Mouse (Mus musculus) ES-Bruce4 (cell line): ENCODE measurements at regions not wholly inside any gene's neighbourhood (a gene's known extent, or its start where the extent isn't known, plus 50 kb on each side); places are given as distances from the start of the nearest gene placed in this dataset.

Experiments
- H3K27ac ChIP-seq: 2 replicates; pipeline ENCODE4 v1.5.1; 2012; ENCODE audit warnings: low read length, inconsistent platforms; ENCODE audit not compliant: insufficient read depth
- H3K27me3 ChIP-seq: 2 replicates; pipeline ENCODE4 v1.6.1; 2012; ENCODE audit warnings: mild to moderate bottlenecking, low read length, inconsistent platforms; ENCODE audit not compliant: control insufficient read depth, poor library complexity, insufficient read depth, severe bottlenecking
- H3K36me3 ChIP-seq: 2 replicates; pipeline ENCODE4 v1.6.1; 2012; ENCODE audit warnings: inconsistent platforms, mild to moderate bottlenecking, low read length, moderate library complexity; ENCODE audit not compliant: control insufficient read depth, poor library complexity, insufficient read depth, severe bottlenecking
- H3K4me1 ChIP-seq: one replicate; pipeline ENCODE4 v1.8.1; 2011; ENCODE audit warnings: low read length; ENCODE audit not compliant: control insufficient read depth, insufficient read depth
- H3K4me3 ChIP-seq: 2 replicates; pipeline ENCODE4 v1.5.1; 2011; ENCODE audit warnings: low read depth, mild to moderate bottlenecking, low read length
- H3K9ac ChIP-seq: 2 replicates; pipeline ENCODE4 v1.6.1; 2012; ENCODE audit warnings: low read depth, mild to moderate bottlenecking, inconsistent platforms; ENCODE audit not compliant: poor library complexity, severe bottlenecking
- H3K9me3 ChIP-seq: replicated peaks from 2 replicates; pipeline ENCODE4 v1.6.1; 2012; ENCODE audit warnings: mild to moderate bottlenecking, low read length, inconsistent platforms; ENCODE audit not compliant: control insufficient read depth, poor library complexity, insufficient read depth, severe bottlenecking
- CTCF ChIP-seq: IDR thresholded peaks from one replicate; pipeline ENCODE4 v1.8.1; 2011; ENCODE audit warnings: low read depth, low read length
- EP300 ChIP-seq: IDR thresholded peaks from 2 replicates; pipeline ENCODE4 v1.6.1; 2011; ENCODE audit warnings: low read depth, low read length; ENCODE audit not compliant: insufficient read depth
- POLR2A ChIP-seq: IDR thresholded peaks from one replicate; pipeline ENCODE4 v1.8.1; 2011; ENCODE audit warnings: low read length; ENCODE audit not compliant: insufficient read depth

- Histone ChIP-seq H3K36me3 (no peaks in the 10 kb centered on the region), H3K4me1 (no peaks in the 10 kb centered on the region), H3K27ac (no peak overlapping the region), H3K4me3 (no peak overlapping the region), H3K27me3 (no peaks in the 10 kb centered on the region), H3K9ac (no peak overlapping the region), H3K9me3 (no peaks in the 10 kb centered on the region)
- TF ChIP-seq POLR2A (no peak), EP300 (no peak), CTCF (no peak)
These were observed 464.0 kb upstream of the Gm26657 start for GRCm38 (mm10) chr4:56275836-56276235.

- H3K4me3 ChIP-seq = no peak overlapping the region
- H3K36me3 ChIP-seq = no peaks in the 10 kb centered on the region
- H3K4me1 ChIP-seq = no peaks in the 10 kb centered on the region
- H3K27me3 ChIP-seq = no peaks in the 10 kb centered on the region
- no peak overlapping the region for H3K27ac ChIP-seq
- no peaks in the 10 kb centered on the region for H3K9me3 ChIP-seq
- TF ChIP-seq POLR2A = no peak
- no peak overlapping the region for H3K9ac ChIP-seq
These were observed 468.5 kb upstream of the Gm26657 start for GRCm38 (mm10) chr4:56271390-56271789.

GRCm38 (mm10) chr4:56264626-56265025, 475.2 kb upstream of the Gm26657 start:
- Histone ChIP-seq H3K9me3 (no peaks in the 10 kb centered on the region), H3K27ac (no peak overlapping the region), H3K4me3 (no peak overlapping the region), H3K9ac (no peak overlapping the region), H3K27me3 (no peaks in the 10 kb centered on the region), H3K36me3 (no peaks in the 10 kb centered on the region), H3K4me1 (no peaks in the 10 kb centered on the region)
- TF ChIP-seq EP300 = no peak
- TF ChIP-seq CTCF = no peak
- TF ChIP-seq POLR2A = no peak

- no peaks in the 10 kb centered on the region for H3K27me3 ChIP-seq
- no peak overlapping the region for H3K4me3 ChIP-seq
- TF ChIP-seq POLR2A = no peak
- H3K27ac ChIP-seq = no peak overlapping the region
- no peaks in the 10 kb centered on the region for H3K36me3 ChIP-seq
- no peak overlapping the region for H3K9ac ChIP-seq
- no peaks in the 10 kb centered on the region for H3K9me3 ChIP-seq
- H3K4me1 ChIP-seq = no peaks in the 10 kb centered on the region
These were observed 476.0 kb upstream of the Gm26657 start for GRCm38 (mm10) chr4:56263822-56264221.

GRCm38 (mm10) chr4:56262589-56262988, 477.3 kb upstream of the Gm26657 start:
- Histone ChIP-seq H3K27me3 (no peaks in the 10 kb centered on the region), H3K4me1 (no peaks in the 10 kb centered on the region), H3K9ac (no peak overlapping the region), H3K27ac (no peak overlapping the region), H3K9me3 (no peaks in the 10 kb centered on the region), H3K36me3 (no peaks in the 10 kb centered on the region), H3K4me3 (no peak overlapping the region)
- TF ChIP-seq POLR2A (no peak), CTCF (no peak)

GRCm38 (mm10) chr4:56261992-56262391, 477.9 kb upstream of the Gm26657 start:
- H3K9ac ChIP-seq = no peak overlapping the region
- TF ChIP-seq CTCF (no peak), EP300 (no peak), POLR2A (no peak)
- no peaks in the 10 kb centered on the region for H3K9me3 ChIP-seq
- H3K4me1 ChIP-seq = no peaks in the 10 kb centered on the region
- no peaks in the 10 kb centered on the region for H3K27me3 ChIP-seq
- H3K27ac ChIP-seq = no peak overlapping the region
- no peaks in the 10 kb centered on the region for H3K36me3 ChIP-seq
- no peak overlapping the region for H3K4me3 ChIP-seq

- no peak for TF ChIP-seq CTCF
- TF ChIP-seq POLR2A = no peak
- no peak overlapping the region for H3K9ac ChIP-seq
- no peaks in the 10 kb centered on the region for H3K36me3 ChIP-seq
- no peak overlapping the region for H3K4me3 ChIP-seq
- H3K9me3 ChIP-seq = no peaks in the 10 kb centered on the region
- H3K4me1 ChIP-seq = no peaks in the 10 kb centered on the region
- H3K27ac ChIP-seq = no peak overlapping the region
- no peaks in the 10 kb centered on the region for H3K27me3 ChIP-seq
These were observed 487.5 kb upstream of the Gm26657 start for GRCm38 (mm10) chr4:56252375-56252774.
